Mouse (Mus musculus) stomach, postnatal 0 days (tissue): ENCODE measurements around the gene Ccdc3. TPM values are rescaled to one million over a fixed set of nuclear protein-coding genes. Genes with fewer than 3 reads are reported as not detected.

Experiments used
- ATAC-seq: fragments of 200-750 bp; cut with Nextera tagmentation; 2 replicates; pipeline ENCODE4 v1.8.0; 2017; ENCODE audit not compliant: low FRiP score, low TSS enrichment
- DNase-seq: peaks from one replicate; pipeline ENCODE4 v3.0.0-alpha.2; 2016; ENCODE audit warnings: low spot score
- H3K27ac ChIP-seq: fragments of 300-500 bp; sonication (generic); replicated peaks from 2 replicates; pipeline ENCODE4 v1.5.1; 2014; ENCODE audit warnings: mild to moderate bottlenecking, control low read depth
- H3K27me3 ChIP-seq: fragments of 300-500 bp; sonication (generic); 2 replicates; pipeline ENCODE4 v1.6.1; 2014; ENCODE audit warnings: low read length; ENCODE audit not compliant: control insufficient read depth, insufficient read depth
- H3K36me3 ChIP-seq: fragments of 300-500 bp; sonication (generic); 2 replicates; pipeline ENCODE4 v1.6.1; 2014; ENCODE audit warnings: low read length, mixed read lengths; ENCODE audit not compliant: control insufficient read depth, insufficient read depth
- H3K4me1 ChIP-seq: fragments of 300-500 bp; sonication (generic); replicated peaks from 2 replicates; pipeline ENCODE4 v1.6.1; 2014; ENCODE audit warnings: antibody characterized with exemption; ENCODE audit not compliant: control insufficient read depth, insufficient read depth
- H3K4me2 ChIP-seq: fragments of 300-500 bp; sonication (generic); replicated peaks from 2 replicates; pipeline ENCODE4 v1.6.1; 2014; ENCODE audit warnings: low read depth, mild to moderate bottlenecking, control low read depth, moderate library complexity
- H3K4me3 ChIP-seq: fragments of 300-500 bp; sonication (generic); 2 replicates; pipeline ENCODE4 v1.5.1; 2014; ENCODE audit warnings: low read depth, low read length, control low read depth
- H3K9ac ChIP-seq: fragments of 300-500 bp; sonication (generic); 2 replicates; pipeline ENCODE4 v1.6.1; 2014; ENCODE audit warnings: mild to moderate bottlenecking, low read length, control low read depth, mixed read lengths
- H3K9me3 ChIP-seq: fragments of 300-500 bp; sonication (generic); 2 replicates; pipeline ENCODE4 v1.6.1; 2016; ENCODE audit warnings: low read length; ENCODE audit not compliant: control insufficient read depth
- CTCF ChIP-seq: IDR thresholded peaks from 2 replicates; pipeline ENCODE4 v1.5.1; 2016; ENCODE audit warnings: antibody characterized with exemption, low read depth, mild to moderate bottlenecking, moderate library complexity
- EP300 ChIP-seq: optimal IDR thresholded peaks from 2 replicates; pipeline ENCODE3; 2016; ENCODE audit warnings: antibody characterized with exemption
- WGBS: fragments of 180-500 bp; shearing (Covaris S2); extraction: QIAGEN DNeasy Blood & Tissue Kit; methylation state at CpG from one replicate; pipeline ENCODE4 v1.1.7; 2014; 5-methylcytosine and 5-hydroxymethylcytosine counted together
- polyA plus RNA-seq: library from polyadenylated mRNA; unstranded; fragments of >200 nt; fragmentation: Nextera tagmentation; extraction: Ambion mirVana; gene quantifications from 2 replicates; pipeline ENCODE4 v1.2.1, GENCODE M21; 2015

Gene Ccdc3
- polyA plus RNA-seq, 1 experiment from 2014 or later: 24.4 TPM

DNA sequence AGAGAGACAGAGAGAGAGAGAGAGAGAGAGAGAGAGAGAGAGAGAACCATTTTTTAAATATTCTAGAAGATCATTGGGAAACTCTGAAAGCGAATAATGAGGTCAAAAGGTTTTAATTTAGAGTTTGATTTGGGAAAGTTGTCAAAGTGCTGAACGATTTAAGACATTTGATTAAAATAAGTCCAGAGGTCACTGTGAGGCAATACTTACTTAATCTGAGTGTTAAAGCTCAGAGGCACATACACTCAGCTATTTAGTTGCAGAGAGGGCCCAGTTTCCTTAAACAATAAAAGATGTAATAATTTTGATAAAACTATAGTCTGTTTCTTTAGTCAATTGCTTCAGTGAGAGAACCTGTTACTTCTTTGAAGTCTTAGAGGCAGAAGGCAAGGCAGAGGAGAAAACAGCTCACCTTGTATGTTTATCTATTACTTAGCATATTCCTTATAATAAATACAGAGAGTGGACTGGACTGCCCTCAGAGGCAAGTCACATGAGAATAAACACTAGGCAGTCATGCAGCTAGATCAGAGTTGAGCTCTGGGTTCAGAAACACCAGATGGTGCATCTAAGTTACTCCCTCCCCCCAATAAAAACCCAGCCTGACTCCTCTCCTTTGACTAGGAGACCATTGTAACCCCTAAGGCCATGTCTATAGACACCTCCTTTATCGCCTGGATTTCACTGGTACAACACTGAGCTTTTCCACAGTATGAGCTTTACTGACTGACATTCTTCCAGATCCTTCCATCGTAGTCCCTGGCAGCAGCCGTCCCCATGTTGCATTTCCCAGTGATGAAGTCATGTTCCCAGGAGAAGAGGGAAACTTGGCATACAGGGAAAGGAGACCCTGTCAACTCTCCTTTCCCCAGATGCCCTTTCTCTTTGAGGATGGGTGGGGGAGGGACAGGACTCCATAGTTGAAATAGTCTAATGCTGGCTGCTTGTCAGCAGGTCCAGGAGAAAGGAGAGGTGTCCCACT is 44.2 kb downstream of the Ccdc3 start:
- no peaks in the 10 kb centered on the region for H3K9me3 ChIP-seq
- DNase-seq (no peak), ATAC-seq (no peak)
- no peaks in the 10 kb centered on the region for H3K36me3 ChIP-seq
- no peak overlapping the region for H3K4me3 ChIP-seq
- no peak overlapping the region for H3K9ac ChIP-seq
- no peaks in the 10 kb centered on the region for H3K4me1 ChIP-seq
- H3K27me3 ChIP-seq: no peaks in the 10 kb centered on the region
- WGBS: 61% methylated on average over 5 of the region's 5 CpGs
- no peak overlapping the region for H3K4me2 ChIP-seq
- no peak overlapping the region for H3K27ac ChIP-seq
- TF ChIP-seq EP300: no peak
- TF ChIP-seq CTCF: no peak

DNA sequence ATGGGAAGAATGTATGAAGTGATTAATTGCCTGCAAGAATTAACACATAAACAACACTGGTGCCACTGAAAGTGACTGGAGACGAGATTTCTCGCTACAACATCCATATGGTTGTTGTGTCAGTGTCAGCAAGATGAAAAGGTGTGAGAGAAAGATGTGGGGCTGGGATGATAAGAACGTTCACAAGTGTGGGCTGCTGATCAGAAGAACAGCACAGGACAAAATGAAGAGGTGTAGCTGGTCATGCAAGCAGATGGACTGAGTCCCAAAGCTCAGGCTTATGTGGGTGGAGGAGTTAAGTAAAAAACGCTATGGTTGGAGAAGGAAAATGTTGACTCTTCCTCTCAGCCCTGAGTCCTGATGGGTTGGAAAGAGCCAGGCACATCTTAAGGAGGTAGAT is 46.6 kb downstream of the Ccdc3 start:
- Histone ChIP-seq H3K9ac (no peak overlapping the region), H3K4me2 (no peak overlapping the region), H3K27me3 (no peaks in the 10 kb centered on the region), H3K27ac (no peak overlapping the region), H3K9me3 (no peaks in the 10 kb centered on the region), H3K4me3 (no peak overlapping the region), H3K4me1 (no peaks in the 10 kb centered on the region), H3K36me3 (no peaks in the 10 kb centered on the region)
- no peak for TF ChIP-seq EP300
- TF ChIP-seq CTCF: no peak
- ATAC-seq: no peak
- DNase-seq: no peak
- 66% methylated on average over 4 of the region's 4 CpGs for WGBS

DNA sequence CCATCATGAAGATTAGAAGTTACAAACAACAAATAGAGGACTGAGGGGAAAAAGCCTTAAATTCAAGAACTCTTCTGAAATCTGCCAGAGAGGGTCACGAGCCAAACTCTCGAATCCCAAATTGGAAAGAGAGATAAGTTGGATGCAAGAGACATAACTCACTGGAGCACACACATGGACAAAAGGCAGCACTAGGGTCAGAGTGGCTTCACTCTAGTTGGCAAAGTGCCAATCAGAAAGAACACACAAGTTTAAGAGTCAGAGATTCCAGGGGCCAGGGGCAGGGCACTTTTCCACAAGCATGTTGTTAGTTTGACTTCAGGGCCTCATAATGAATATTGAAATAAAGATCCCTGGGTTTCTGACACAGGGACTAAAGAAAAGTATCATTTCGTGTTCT is 48.1 kb downstream of the Ccdc3 start:
- H3K4me3 ChIP-seq: no peak overlapping the region
- no peak for TF ChIP-seq CTCF
- TF ChIP-seq EP300: no peak
- DNase-seq: no peak
- no peak overlapping the region for H3K4me2 ChIP-seq
- no peak overlapping the region for H3K27ac ChIP-seq
- no peaks in the 10 kb centered on the region for H3K4me1 ChIP-seq
- no peak overlapping the region for H3K9ac ChIP-seq
- no peaks in the 10 kb centered on the region for H3K9me3 ChIP-seq
- ATAC-seq: no peak
- 60% methylated on average over 3 of the region's 3 CpGs for WGBS
- H3K36me3 ChIP-seq: no peaks in the 10 kb centered on the region
- H3K27me3 ChIP-seq: no peaks in the 10 kb centered on the region

DNA sequence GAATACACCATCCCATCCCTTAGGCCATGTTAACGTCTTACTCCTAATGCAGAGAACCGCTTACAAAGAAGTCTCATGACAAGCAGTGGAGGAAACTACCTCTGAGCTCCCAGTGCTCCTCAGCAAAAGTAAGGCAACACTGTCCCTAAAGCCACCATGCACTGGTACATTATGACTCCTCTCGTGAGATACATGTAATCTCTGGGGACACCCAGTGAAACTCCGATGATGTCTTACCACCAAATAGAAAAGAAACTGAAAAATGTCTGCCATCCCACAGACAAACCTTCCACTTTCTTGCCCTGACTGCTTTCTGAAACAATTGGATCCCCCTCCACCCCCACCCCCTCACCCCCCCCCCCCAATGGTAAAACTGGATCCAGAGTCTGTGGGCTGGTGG is 54.6 kb downstream of the Ccdc3 start:
- no peak for ATAC-seq
- TF ChIP-seq EP300 (no peak), CTCF (no peak)
- no peak overlapping the region for H3K9ac ChIP-seq
- H3K9me3 ChIP-seq: no peaks in the 10 kb centered on the region
- WGBS: 82% methylated on average over 4 of the region's 4 CpGs
- no peak overlapping the region for H3K4me3 ChIP-seq
- H3K27me3 ChIP-seq: no peaks in the 10 kb centered on the region
- H3K4me1 ChIP-seq: no peaks in the 10 kb centered on the region
- H3K36me3 ChIP-seq: no peaks in the 10 kb centered on the region
- no peak overlapping the region for H3K4me2 ChIP-seq
- no peak overlapping the region for H3K27ac ChIP-seq
- no peak for DNase-seq

DNA sequence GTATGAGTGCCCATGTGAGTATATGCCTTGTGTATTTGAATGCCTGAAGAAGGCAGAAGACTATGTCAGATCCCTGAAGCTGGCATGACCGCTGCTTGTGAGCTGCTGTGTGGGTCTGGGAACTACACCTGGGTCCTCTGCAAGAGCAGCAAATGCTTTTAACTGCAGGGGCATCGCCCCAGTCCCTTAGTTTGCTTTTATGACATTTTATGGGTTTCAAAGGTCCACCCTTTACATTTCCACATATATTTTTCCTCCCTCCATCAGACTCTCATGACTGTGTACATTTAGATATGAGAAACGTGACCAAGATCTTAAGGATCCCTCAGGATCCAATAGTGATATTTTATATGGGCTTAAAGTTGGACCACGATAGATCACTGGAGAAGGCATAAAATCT is 55.5 kb downstream of the Ccdc3 start:
- H3K27ac ChIP-seq: no peak overlapping the region
- WGBS: 90% methylated on average over 4 of the region's 4 CpGs
- H3K36me3 ChIP-seq: no peaks in the 10 kb centered on the region
- TF ChIP-seq CTCF (no peak), EP300 (no peak)
- H3K4me1 ChIP-seq: no peaks in the 10 kb centered on the region
- no peak overlapping the region for H3K4me2 ChIP-seq
- no peak overlapping the region for H3K4me3 ChIP-seq
- H3K27me3 ChIP-seq: no peaks in the 10 kb centered on the region
- H3K9ac ChIP-seq: no peak overlapping the region
- no peak for ATAC-seq
- no peak for DNase-seq
- no peaks in the 10 kb centered on the region for H3K9me3 ChIP-seq

DNA sequence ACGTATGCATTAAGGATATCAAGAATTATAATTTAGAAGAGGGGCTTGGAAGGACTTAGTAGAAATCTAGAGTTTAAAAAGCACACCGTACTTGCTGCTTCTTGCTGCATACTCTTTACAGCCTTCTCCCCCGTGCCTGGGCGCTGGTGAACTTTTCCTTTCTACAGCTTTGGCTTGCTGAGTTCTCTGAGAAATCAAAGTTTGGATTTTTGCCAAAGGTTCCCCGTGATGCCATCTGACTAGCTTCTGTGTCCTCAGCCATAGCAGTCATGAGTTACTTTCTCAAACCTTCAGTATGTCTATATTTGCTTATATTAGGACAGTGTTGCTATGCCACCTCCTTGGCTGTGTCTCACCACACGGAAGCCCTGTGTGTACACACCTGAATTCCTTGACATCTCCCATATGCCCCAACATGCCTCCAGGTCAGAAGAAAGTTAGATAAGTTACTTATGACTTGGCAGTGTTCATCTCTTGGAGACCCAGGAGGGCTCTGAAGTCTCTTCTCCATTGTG is 57.2 kb downstream of the Ccdc3 start:
- DNase-seq (no peak), ATAC-seq (no peak)
- H3K27me3 ChIP-seq: no peaks in the 10 kb centered on the region
- H3K9me3 ChIP-seq: no peaks in the 10 kb centered on the region
- H3K36me3 ChIP-seq: no peaks in the 10 kb centered on the region
- H3K4me3 ChIP-seq: no peak overlapping the region
- no peak overlapping the region for H3K4me2 ChIP-seq
- WGBS: 46% methylated on average over 6 of the region's 6 CpGs
- TF ChIP-seq EP300 (no peak), CTCF (no peak)
- no peaks in the 10 kb centered on the region for H3K4me1 ChIP-seq
- H3K27ac ChIP-seq: no peak overlapping the region
- no peak overlapping the region for H3K9ac ChIP-seq
